Mouse (Mus musculus): Measurements from ENCODE around the gene Edn3.

The Edn3 gene

DNA sequence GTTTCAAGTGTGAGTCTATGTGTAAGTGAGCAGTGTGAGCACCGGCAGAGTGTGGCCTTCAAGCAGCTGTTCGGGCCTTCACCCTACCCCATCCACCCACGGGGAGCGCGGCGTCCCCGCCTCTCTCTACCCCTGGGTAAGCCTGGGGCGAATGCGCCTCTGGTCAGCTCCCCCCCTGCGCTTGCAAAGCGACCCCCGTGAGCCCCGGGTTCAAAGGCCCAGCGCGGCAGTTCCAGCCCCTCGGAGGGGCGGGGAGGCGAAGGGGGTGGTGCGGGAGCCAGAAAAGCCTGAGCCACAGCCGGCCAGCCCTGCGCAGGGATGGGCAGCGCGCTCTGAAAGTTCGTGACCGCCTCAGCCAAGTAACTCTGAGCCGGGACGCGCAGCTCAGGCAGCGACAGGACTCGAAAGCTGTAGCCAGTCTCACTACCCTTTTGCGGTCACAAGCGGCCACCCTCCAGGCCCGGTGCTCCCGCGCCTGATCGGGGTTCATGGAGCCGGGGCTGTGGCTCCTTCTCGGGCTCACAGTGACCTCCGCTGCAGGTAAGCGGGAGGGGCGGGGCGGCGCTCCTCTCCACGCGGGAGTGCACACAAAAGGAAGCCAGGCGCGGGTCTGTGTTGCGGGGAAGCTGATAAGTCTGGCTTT lies at the start of gene Edn3:
TSS of gene Edn3 (plus strand) at position 141 of the 643 bp plus-strand sequence.
- WGBS: 5% methylated on average over 48 of the region's 48 CpGs

DNA sequence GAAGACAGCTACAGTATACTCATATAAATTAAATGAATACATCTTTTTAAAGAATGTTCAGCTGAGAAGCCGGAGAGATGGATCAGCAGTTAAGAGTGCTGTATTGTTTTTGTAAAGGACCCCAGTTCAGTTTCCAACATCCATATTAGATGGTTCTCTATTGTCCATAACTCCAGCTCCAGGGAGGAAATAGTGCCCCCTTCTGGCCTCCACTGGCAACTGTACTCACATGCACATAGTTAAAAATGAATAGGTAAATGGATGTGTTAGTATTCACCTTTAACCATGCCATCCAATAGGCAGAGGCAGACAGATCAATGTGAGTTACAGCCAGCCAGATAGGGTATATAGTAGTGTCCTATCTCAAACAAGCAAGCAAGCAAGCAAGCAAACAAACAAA lies 48.4 kb upstream of the Edn3 start:
- 100% methylated on average over 1 of the region's 1 CpGs for WGBS

DNA sequence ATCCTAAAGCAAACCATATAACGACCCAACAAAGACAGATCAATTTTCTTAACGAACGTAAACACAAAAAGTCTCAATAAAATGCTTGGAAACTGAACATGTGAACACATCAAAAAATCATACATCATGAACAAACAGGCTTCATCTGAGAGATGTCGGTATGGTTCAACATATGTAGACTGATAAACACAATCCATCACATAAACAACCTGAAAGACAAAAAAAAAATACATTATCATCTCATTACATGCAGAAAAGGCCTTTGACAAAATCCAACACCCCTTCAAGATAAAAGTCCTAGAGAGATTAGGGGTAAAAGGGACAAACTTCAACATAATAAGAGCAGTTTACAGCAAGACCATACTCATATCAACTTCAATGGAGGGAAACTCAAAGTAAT lies 42.6 kb upstream of the Edn3 start:
- 79% methylated on average over 4 of the region's 4 CpGs for WGBS

DNA sequence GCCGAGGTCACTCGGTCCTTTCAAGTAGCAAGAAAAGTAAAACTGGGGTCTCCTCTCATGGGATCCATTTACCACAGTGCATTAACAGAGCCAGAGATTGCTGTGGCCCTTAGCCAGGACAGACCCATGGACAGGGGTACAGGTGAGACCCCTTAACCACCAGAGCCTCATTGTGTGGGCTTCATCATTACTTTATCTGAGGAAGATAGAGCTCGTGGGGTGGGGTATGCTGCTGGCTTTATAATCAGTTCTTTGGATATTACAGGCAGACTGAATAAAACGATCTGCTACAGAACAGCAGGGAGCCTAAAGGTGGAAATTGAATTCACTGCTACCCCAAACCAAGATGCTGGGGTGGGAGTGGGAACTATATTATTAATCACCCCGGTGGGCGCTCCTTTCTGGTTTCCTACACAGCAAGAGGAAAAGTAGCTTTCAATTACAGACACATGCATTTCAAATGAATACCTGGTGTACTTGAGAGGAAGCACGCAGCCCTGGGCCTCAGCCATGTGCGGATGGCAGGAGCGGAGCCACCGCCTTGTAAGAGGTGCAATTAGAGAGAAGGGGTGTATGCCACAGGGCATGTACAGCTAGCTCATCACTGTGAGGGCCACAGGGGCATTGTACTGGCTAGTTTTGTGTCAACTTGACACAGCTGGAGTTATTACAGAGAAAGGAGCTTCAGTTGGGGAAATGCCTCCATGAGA lies 33.1 kb upstream of the Edn3 start:
- WGBS: 76% methylated on average over 10 of the region's 10 CpGs

DNA sequence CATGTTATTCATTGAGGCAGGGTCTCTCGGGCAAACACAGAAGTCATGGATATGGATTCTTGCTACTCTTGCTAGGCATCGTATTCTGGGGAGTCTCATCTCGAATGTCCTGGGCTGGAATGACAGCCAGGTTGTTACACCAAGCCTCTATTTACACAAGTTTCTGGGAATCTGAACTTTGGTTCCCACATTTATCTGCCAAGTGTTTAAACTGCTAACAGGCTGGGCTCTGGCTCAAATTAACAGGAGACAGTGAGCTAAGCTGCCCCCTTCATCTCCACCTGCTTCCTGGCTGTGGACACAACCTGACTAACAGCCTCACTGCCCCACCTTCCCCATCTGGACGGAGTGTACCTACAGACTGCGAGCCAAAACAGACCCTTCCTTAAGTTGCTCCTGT lies 28.5 kb upstream of the Edn3 start:
- WGBS: 89% methylated on average over 5 of the region's 5 CpGs

DNA sequence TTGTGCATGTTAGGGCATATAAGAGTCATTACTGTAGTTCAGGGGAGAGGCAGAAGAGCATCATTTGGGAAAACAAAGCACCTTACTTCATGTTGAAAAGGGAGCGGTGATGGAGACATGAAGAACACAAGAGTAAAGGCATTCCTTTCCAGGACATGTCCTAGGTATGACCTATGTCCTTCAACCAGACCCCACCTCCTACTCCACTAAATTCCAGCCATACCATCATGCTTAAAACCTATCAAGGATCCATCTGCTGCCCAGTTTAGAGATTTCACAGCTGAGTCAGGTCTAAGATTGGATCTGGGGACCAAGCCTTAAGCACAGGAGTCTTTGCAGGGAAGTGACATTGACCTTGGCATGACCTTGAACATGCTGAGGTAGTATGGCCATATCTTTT lies 25.1 kb upstream of the Edn3 start:
- 90% methylated on average over 1 of the region's 1 CpGs for WGBS

DNA sequence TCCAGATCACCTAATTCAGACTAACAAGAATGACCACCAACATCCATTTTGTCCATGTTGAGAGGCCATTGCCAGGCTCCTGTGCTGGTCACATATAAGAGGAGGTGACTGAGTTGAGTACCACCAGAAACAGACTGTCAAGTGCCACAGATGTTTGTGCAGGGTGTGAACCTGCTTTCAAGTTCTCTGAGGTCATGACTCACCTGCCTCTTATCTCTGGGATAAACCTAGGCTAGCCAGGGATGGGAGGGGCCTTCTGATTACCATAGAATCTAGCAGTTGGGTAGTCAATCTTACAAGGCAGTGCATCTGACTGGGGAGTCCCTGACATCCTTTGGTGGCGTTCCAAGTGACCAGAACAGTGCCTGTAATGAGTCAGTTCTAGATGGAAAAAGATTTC lies 13.2 kb upstream of the Edn3 start:
- 80% methylated on average over 1 of the region's 1 CpGs for WGBS

DNA sequence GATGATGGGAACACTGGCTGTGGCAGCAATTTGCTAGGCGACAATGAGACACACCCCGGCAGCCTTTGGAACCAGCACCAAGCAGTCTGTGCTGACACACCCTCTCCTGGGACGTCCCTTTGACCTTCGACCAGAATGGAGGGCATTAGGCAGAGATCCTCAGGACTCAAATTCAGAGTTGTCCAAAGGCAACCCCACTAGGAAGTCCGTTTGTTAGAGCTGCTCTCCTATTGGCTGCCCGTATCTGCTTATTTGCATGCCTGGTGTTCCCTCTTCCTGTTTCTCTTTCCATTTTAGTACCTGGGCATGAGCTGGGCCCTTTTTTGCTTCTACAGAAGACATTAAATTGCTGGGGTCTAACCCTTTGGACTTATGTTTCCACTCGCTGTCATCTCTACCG lies 12.0 kb upstream of the Edn3 start:
- 82% methylated on average over 8 of the region's 8 CpGs for WGBS

DNA sequence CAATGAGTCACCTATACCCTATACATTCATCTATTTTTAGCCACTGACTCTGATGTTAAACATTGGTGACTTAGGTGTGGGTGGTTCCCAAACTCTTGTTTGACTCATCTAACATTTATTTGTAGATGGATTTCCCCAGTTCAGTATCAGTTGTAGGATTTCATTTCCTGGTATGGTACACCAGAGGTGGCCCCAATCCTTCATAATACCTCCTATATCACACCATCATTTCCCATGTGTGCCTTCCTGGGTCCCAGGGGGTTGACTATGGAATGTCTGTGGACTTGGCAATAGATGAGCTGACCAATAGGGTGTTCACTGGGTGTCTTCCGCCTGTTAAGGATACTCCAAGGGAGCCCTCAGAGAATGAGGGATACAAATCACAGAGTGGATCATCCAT lies 7.2 kb upstream of the Edn3 start:
- WGBS: 90% methylated on average over 1 of the region's 1 CpGs

DNA sequence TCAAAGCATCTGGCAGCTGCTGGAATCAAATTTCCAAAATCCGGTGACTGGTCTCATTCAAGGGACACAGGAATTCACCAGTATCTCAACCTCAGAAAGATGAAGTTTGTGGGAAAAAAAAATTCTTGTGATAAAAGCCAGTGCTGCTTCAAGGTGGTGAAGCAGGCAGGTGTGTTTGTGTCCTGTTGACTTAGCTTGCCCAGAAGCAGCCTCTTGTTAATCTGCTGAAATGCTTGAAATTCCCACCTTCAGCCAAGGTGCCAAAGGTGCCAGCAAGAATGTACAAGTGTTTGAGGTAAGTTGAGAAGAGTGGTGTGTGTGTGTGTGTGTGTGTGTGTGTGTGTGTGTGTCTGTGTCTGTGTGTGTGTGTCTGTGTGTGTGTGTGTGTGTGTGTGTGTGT lies 6.2 kb upstream of the Edn3 start:
- 89% methylated on average over 1 of the region's 1 CpGs for WGBS

DNA sequence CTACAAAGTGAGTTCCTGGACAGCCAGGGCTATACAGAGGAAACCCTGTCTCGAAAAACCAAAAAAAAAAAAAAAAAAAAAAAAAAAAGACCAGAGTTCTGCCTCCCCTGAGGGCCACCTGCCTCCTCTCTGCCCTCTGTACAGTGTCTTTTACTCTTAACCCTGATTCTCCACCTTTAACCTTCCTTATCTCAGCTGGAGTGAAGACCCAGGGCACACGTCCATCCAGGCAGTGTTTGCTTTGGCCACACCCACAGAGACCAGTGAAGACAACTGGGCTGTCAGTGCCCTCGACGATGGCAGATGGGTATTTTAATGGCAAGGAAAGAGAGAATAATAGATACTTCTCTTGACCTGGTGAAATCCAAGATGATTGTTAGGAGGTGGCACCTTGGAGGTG lies 1.2 kb upstream of the Edn3 start:
- WGBS: 76% methylated on average over 4 of the region's 4 CpGs

DNA sequence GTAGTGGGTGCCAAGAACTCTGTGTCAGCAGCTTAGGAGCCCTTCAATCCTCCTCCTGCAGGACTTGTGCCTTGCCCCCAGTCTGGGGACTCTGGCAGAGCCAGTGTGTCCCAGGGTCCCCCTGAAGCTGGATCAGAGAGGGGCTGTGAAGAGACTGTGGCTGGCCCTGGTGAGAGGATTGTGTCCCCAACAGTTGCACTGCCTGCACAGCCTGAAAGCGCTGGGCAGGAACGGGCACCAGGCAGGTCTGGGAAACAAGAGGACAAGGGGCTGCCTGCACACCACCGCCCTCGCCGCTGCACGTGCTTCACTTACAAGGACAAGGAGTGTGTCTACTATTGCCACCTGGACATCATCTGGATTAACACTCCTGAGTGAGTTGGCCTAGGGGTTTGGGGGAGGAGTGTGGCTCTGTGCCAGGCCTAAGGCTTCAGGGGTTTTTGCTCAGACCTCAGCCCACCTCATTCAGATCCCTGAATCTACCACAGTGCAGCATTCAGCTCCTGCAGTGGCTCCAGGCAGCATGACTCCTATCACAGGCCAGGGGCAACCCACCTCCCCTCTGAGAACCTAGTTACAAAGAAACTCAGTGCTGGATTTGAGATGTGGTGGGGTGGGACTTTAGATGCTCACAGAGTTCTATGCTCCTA lies 1.2 kb downstream of the Edn3 start:
- 63% methylated on average over 6 of the region's 6 CpGs for WGBS

DNA sequence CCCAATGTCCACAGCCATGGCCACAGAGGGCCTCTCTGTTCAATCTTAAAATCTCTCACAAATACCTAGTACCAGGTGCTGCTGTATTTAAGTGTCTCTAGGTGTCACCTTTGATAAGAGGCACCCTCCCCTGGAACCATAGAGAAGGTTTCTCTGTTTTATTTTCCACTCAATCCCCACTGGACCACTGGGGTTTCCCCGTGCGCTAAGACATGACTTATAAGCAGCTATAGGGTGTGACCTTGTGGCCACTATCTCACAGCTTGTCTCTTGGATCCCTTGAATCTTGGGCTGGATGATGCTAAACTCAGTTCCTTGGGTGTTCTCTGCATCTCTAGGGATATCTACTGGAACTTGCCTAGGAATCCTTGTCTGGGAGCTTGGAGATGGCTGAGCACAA lies 1.9 kb downstream of the Edn3 start:
- WGBS: 98% methylated on average over 2 of the region's 2 CpGs

DNA sequence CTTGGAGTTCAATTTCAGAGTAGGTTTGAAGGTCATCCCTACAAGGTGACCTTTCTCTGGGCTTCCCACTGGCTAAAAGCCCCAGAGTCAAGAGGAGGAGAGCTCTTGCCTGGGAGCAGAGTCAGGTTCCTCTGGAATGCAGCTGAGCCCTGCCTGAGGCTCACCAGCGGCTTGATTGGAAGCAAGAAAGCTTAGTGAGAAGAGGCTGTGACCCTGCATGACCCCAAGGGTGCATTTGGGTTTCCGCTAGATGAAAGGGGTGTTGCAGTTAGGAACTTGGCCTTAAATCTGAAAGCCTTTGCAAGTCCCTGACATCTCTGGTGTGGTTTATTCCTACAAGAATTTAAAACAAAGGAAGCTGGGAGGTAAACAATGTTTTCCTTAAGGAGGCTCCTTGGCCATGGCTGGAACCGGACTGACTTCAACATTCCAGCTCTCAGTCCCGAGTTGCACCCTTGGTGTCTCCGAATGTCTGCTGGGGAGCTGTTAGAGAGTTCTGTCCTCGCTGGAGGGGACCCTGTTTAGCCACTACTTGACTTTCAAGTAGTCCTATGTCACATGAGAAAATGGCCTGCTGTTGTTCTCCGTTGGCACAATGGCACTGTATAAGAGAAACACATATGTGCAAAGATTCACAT lies 8.6 kb downstream of the Edn3 start:
- 79% methylated on average over 7 of the region's 7 CpGs for WGBS

DNA sequence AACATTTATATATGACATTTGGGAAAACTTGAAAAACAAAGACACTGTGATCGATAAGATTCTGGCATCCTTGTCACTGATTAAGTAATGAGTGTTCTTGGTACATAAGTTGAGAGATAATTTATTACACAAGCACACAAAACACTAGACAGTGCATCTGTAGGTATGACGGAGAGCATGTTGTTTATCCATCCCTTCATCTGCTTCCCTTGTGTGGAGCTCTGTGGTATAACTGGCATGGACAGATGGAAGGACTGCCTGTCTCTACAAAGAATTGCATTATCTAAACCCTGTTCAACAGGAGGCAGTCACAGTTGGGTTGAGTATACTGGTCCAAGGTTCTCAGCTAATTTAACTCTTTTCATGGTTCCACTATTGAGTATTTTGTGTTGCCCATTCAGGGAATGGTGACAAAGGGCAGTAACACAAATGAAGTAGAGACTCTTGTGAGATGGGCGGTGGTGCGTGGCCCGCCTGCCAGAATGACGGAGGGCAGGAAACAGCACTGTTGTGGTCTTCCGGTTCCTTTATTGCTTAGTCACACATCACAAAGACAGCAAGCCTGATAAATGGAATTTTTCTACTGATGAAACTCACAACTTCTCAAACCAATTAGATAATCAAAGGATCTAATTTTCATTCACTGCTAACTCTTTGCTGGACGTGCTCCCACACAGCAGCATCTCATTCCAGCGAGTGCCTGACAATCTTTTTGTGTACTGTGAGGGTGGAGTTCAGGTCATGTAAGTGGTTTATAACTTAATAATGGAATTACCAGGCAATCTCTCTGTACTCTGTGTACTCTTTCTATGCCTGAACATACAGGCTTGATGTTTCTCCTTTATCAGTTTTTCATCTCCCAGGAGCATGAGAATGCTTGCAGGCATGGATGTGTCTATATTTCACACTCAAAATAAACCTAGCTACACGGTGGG lies 14.0 kb downstream of the Edn3 start:
- 57% methylated on average over 10 of the region's 10 CpGs for WGBS

DNA sequence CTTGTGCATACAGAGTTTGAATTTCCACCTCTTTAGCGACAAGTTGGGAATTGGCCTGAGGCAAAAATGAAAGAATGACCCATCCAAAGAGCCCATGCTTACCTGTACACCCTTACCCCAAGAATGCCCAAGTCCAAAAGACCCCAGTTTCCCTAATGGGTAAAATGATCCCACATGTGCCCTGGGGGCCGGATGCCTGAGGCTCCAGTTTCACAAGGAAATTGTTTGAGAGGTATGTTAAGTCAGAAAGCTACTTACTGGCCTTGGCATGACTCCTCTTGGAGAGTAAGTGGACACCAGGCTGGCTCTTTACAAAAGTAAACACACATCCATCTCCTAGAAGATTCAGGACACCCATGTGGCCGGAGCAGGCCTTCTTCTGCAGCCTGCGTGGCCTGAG lies 21.6 kb downstream of the Edn3 start:
- WGBS: 91% methylated on average over 4 of the region's 4 CpGs

DNA sequence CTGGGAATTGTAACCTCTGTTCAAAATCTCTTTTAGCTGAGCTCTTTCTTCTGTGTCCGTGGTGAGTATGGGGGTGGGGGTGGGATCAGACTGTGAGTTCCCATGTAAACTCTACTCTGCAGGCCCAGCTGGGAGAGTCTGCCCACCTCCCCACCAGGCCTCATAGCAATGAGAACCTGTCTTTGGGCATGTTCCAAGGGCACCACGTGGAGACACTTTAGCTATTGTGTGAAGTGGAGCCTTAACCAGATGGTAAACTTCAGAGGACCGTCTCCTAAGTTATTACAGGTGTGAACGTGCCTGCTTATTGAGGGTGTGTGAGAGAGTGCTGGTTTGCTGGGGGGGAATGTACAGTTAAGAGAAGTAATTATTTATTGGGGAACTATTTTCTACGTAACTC lies 22.5 kb downstream of the Edn3 start:
- 66% methylated on average over 5 of the region's 5 CpGs for WGBS

DNA sequence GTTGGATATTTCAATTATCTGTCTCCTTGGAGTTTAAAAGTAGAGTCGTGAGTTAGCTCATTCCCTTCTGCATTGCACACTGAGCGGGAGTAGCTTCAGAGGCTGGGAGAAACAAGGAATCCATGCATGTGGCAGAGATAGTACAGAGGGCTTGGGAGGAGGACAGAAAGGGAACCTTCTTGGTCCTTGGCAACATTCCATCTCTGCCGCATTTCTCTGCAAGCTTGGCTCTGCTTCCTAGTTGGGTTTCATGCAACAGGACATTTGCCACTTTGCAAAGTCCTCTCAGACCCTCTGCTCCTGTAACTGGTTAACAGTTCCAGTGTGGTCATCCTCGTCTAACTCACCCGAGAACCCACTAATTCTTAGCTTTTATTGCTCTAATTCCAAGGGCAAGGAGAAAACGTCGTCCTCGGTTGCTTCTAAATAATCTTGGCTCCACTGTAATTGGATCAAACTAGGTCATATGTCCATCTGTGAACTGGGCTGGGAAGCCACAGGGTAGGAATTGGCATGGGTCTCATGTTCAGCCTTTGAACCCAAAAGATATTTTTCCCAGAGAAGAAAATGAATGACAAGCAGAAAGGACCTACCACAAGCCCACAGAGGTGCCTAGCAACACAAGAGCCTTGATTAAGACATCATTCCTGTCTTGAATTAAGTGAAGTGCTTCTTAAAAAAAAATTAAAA lies 32.2 kb downstream of the Edn3 start:
- 76% methylated on average over 8 of the region's 8 CpGs for WGBS

DNA sequence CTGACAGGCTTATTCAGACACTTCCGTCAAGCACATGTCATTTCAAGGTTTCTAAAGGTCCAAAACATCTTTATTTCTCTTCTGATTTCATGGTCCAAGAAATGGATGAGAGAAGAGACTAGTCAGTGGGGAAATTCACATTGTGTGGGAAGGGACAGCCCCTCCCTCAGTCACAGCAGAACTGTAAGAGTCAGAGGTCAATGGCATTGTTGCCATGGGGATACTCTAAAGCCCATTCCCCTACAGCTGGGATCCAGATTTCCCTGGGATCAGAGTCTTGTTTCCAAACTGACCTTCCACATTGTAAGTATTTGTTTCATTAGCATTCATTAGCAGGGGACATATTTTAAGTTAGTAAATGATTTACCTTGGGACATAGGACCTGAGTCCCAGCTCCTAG lies 32.8 kb downstream of the Edn3 start:
- WGBS: 98% methylated on average over 1 of the region's 1 CpGs

DNA sequence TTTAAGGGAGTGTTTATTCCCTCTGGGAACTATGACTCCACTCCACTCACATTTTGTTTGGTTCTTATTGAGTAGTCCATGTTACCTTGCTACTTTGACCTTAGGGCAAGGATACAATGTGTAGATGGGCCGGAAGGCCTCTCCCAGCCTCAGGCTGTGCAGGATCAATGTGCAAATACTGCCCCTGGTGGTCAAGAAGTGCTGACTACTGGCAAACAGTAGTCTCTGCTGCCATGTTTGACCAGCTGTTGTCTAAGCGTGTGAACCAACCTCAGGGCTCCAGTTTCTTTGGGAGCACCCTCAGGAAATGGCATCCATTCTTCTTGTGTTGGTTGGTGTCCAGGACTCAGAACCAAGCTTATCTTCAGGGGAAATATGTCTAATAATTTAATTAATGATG lies 36.6 kb downstream of the Edn3 start:
- WGBS: 94% methylated on average over 2 of the region's 2 CpGs

DNA sequence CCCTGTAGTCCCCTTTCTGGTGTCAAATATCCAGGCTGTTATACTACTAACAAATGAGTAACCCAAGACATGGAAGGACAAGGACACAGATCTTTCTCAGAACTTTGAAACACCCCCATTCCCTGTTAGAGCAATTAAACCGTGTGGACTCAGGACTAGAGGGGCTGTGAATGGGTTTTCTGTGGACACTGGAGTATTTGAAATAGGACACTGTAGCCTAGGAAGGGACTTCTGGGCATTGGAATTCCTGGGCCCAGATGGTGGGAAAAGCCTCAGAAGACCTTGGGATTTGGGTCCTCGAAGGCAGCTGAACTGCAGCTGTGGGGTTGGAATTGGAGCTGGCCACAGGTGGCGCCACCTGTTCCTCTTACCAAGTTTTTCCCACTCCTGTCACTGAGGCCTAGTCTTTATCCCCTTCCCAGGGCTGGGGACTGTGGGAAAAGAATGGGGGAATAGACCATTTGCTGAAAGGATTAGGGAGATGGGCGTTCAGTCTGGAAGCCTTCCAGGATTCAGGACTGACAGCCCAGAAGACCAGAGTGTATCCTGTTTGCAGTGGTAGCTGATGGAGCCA lies 37.2 kb downstream of the Edn3 start:
- 76% methylated on average over 4 of the region's 4 CpGs for WGBS

Measured in cerebral cortex, adult 2 months (tissue).